Mouse (Mus musculus) effector memory CD4-positive, alpha-beta T cell, adult 7 months (primary cell): ENCODE data around the gene Tmem144. TPM values are rescaled to one million over a fixed set of nuclear protein-coding genes. Genes with fewer than 3 reads are reported as not detected.

Source experiments
- polyA plus RNA-seq: library from polyadenylated mRNA; unstranded; fragments of 100-300 nt; shearing (Covaris generic); gene quantifications from one replicate; pipeline ENCODE4 v1.2.1, GENCODE M21; 2017

Tmem144 gene
- polyA plus RNA-seq: 0.40 TPM

GRCm38 (mm10) chr3:79852654-79853166 is at the start of gene Tmem144:
Gene Tmem144, minus strand, starts transcription at chr3:79852773.

DNA sequence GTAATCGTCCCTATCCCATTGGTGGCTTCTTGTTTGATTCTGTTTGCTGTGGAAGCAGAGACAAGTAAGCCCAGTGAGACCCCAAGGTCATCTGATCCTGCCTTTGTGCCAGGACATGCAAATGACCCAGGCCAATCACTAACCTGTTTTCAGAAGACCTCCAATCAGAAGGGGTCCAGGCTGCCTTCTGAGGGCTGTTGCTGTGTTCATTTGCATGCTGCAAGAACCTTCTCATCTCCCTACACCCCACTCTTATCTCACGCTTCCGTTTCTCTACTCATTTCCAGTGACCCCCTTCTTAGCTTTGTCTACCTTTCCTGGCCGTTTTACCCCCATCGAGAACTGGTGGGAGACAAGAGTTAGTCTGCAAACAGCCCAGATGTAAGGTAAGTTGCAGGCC is 31.7 kb upstream of the Tmem144 start, which contains the start of gene Fam198b:
Gene Fam198b (plus strand): TSS at position 229 of the 400 bp plus-strand sequence.

Other genes with a start within 250 kb of the Tmem144 start
- gene 4930579G24Rik, start 223.7 kb downstream of the Tmem144 start, polyA plus RNA-seq: 3.3 TPM
- gene Etfdh, start 223.3 kb downstream of the Tmem144 start, polyA plus RNA-seq: 50.7 TPM
- not detected for gene Rxfp1, start 114.9 kb downstream of the Tmem144 start, polyA plus RNA-seq
- 0.45 TPM for gene Fam198b, start 31.8 kb upstream of the Tmem144 start, polyA plus RNA-seq